Mouse (Mus musculus): Measurements from ENCODE around the gene Ephb2. TPM values are rescaled to one million over a fixed set of nuclear protein-coding genes. Genes with fewer than 3 reads are reported as not detected.
A peak's percentile ranks its signal among the peaks of the same experiment; 100 is the strongest.

Gene Ephb2
- polyA plus RNA-seq, 1 experiment from 2014 or later: 4.6 TPM

DNA sequence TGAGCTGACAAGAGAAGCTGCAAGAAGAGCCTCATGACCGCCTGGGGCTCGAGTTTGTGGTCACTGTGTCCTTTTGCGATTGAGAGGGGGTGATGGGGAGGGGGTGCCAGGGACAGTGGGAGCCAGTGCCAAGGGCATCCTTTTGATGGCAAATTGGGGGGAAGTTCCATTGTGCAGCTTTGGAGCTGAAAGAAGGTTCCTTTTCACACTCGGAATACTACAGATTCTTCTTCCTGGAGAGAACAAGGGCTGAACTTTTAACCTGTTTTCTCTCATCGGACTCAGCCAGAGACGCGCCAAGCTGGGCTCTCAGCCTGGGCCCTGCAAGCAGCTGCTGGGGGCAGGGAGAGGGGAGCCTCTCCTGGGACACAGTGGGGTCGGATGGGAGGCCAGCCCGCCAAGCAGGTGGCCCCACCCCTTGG is 59.3 kb downstream of the Ephb2 start:
- Histone ChIP-seq H3K27ac (no peak overlapping the region), H3K4me3 (replicated peaks; ENCODE audit: low read depth, low read length) (no peak overlapping the region), H3K9ac (ENCODE audit: low read depth, low read length) (no peak overlapping the region), H3K4me2 (ENCODE audit: low read length) (0 out of 2 replicates have a peak overlapping the region, but pooled peaks have one; percentile 4), H3K4me1 (replicated peaks; ENCODE audit: insufficient read depth, low read length) (peaks cover 21% of the 10 kb centered on the region), H3K9me3 (replicated peaks; ENCODE audit: low read length) (no peaks in the 10 kb centered on the region), H3K27me3 (ENCODE audit: insufficient read depth, low read length) (no peaks in the 10 kb centered on the region), H3K36me3 (ENCODE audit: insufficient read depth, low read length) (no peaks in the 10 kb centered on the region)
- ATAC-seq (replicated peaks; ENCODE audit: low FRiP score, low read depth) (no peak), DNase-seq (ENCODE audit: low spot score) (peak; percentile 67)
- 8% methylated on average over 9 of the region's 9 CpGs for WGBS
- no peak for TF ChIP-seq CTCF (IDR thresholded peaks at IDR 0.05; ENCODE audit: low read depth)

DNA sequence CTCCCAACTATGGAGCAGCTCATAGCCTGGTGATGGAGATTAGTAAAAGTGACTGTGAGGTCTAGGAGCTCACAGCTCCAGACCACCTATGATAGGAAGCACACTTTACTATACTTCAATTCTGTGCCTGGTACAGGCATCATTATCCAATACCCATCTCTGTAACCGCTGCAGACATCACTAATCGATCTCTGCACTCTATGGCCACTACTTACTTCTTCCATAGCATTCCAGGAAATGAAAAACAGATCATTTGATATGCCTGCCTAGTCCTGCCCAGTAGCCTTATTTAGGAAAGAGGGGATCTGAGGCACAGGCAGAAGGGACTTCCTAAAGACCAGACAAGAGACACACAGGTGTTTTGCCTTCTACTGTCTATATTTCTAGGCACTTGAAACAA is 59.9 kb downstream of the Ephb2 start:
- H3K4me1 ChIP-seq (replicated peaks; ENCODE audit: insufficient read depth, low read length): peaks cover 21% of the 10 kb centered on the region
- H3K36me3 ChIP-seq (ENCODE audit: insufficient read depth, low read length): no peaks in the 10 kb centered on the region
- no peak overlapping the region for H3K4me2 ChIP-seq (ENCODE audit: low read length)
- no peak overlapping the region for H3K27ac ChIP-seq
- H3K9ac ChIP-seq (ENCODE audit: low read depth, low read length): no peak overlapping the region
- no peak for ATAC-seq (replicated peaks; ENCODE audit: low FRiP score, low read depth)
- no peak for DNase-seq (ENCODE audit: low spot score)
- no peaks in the 10 kb centered on the region for H3K9me3 ChIP-seq (replicated peaks; ENCODE audit: low read length)
- no peak overlapping the region for H3K4me3 ChIP-seq (replicated peaks; ENCODE audit: low read depth, low read length)
- H3K27me3 ChIP-seq (ENCODE audit: insufficient read depth, low read length): no peaks in the 10 kb centered on the region
- TF ChIP-seq CTCF (IDR thresholded peaks at IDR 0.05; ENCODE audit: low read depth): no peak
- 88% methylated on average over 2 of the region's 2 CpGs for WGBS

DNA sequence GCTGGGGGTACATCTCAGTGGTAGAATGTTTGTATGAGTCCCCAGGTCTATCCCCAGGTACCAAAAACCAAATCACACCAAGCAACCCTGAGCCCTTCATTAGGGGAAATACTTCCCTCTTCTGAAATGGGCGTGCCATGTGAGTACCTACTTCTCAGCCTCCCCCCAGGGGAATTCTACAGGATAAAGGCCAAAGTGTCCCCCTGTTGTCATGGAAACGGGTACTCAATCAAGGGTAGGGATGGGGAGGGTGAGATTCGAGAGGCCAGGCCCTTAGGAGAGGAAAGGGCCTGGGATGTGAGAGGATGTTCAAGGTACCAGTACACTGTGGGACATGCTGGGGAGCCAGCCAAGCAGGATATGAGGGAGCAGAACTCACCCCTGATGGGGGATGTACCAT is 61.6 kb downstream of the Ephb2 start:
- H3K27me3 ChIP-seq (ENCODE audit: insufficient read depth, low read length): no peaks in the 10 kb centered on the region
- H3K9me3 ChIP-seq (replicated peaks; ENCODE audit: low read length): no peaks in the 10 kb centered on the region
- H3K4me3 ChIP-seq (replicated peaks; ENCODE audit: low read depth, low read length): no peak overlapping the region
- ATAC-seq (replicated peaks; ENCODE audit: low FRiP score, low read depth): no peak
- no peak overlapping the region for H3K4me2 ChIP-seq (ENCODE audit: low read length)
- no peak for TF ChIP-seq CTCF (IDR thresholded peaks at IDR 0.05; ENCODE audit: low read depth)
- H3K27ac ChIP-seq: no peak overlapping the region
- peaks cover 13% of the 10 kb centered on the region; the same call in 1 of the 2 replicates for H3K4me1 ChIP-seq (replicated peaks; ENCODE audit: insufficient read depth, low read length)
- DNase-seq (ENCODE audit: low spot score): no peak
- H3K36me3 ChIP-seq (ENCODE audit: insufficient read depth, low read length): no peaks in the 10 kb centered on the region
- H3K9ac ChIP-seq (ENCODE audit: low read depth, low read length): no peak overlapping the region
- WGBS: 52% methylated on average over 3 of the region's 3 CpGs

DNA sequence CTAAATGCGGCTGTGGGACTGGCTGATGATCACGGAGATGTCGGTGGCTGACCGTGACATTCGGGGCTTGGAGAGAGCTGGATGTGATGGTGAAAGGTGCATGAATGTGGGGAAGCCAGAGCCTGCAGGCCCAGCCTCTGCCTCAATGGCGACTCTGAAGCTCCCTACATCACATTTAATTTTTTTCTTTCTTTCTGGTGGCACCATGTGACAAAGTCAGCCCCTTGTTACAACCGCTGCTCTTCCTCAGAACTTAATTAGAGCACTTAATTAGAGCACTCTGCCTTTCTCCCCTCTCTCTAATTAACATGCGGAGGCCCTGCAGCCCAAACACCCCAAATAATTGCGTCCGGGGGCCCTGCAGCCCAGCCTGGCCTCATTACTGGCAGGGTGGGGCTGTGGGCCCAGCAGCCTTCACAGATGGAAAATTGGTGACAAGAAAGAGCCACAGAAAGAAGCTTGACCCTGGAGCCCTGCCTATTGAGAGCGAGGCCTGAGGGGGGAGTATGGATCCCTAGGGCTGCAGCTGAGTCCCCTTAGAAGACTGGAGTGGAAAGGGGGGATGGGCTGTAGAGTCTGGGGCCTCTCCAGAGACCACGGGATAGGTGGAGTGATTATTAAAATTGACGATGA is 62.7 kb downstream of the Ephb2 start:
- Histone ChIP-seq H3K9me3 (replicated peaks; ENCODE audit: low read length) (no peaks in the 10 kb centered on the region), H3K4me2 (ENCODE audit: low read length) (no peak overlapping the region)
- whole genome bisulfite sequencing: 79% methylated on average over 13 of the region's 13 CpGs

DNA sequence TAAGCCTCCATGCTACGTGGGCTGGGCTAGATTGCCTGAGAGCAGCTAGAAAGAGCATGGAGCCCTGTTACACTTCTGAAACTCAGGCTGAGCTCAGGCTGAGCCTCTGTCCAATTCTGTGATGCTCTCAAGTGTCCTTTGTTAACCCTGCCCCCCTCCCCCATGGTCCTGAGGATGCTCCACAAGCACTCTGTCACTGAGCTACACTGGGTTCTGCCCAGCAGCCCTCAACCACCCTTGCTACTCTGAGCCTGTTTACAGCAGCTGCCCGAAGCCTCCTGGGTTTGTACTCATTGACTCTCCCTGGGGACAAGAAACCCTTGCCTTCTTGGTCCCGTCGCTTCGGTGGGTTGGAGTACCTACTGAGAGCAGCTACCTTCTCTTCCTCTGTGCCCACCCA is 63.5 kb downstream of the Ephb2 start:
- peaks cover 12% of the 10 kb centered on the region; the same call in 1 of the 2 replicates for H3K4me1 ChIP-seq (replicated peaks; ENCODE audit: insufficient read depth, low read length)
- 85% methylated on average over 5 of the region's 5 CpGs for WGBS
- no peak overlapping the region for H3K27ac ChIP-seq
- no peak for TF ChIP-seq CTCF (IDR thresholded peaks at IDR 0.05; ENCODE audit: low read depth)
- ATAC-seq (replicated peaks; ENCODE audit: low FRiP score, low read depth) (no peak), DNase-seq (ENCODE audit: low spot score) (no peak)
- no peak overlapping the region for H3K4me3 ChIP-seq (replicated peaks; ENCODE audit: low read depth, low read length)
- H3K36me3 ChIP-seq (ENCODE audit: insufficient read depth, low read length): no peaks in the 10 kb centered on the region
- no peak overlapping the region for H3K4me2 ChIP-seq (ENCODE audit: low read length)
- H3K9ac ChIP-seq (ENCODE audit: low read depth, low read length): no peak overlapping the region
- H3K27me3 ChIP-seq (ENCODE audit: insufficient read depth, low read length): no peaks in the 10 kb centered on the region
- no peaks in the 10 kb centered on the region for H3K9me3 ChIP-seq (replicated peaks; ENCODE audit: low read length)

More for the DNA sequence above, 62.7 kb downstream of the Ephb2 start:
- DNase-seq (ENCODE audit: low spot score): no peak
- Histone ChIP-seq H3K27ac (no peak overlapping the region), H3K36me3 (ENCODE audit: insufficient read depth, low read length) (no peaks in the 10 kb centered on the region), H3K4me3 (replicated peaks; ENCODE audit: low read depth, low read length) (no peak overlapping the region), H3K27me3 (ENCODE audit: insufficient read depth, low read length) (no peaks in the 10 kb centered on the region), H3K9ac (ENCODE audit: low read depth, low read length) (no peak overlapping the region), H3K4me1 (replicated peaks; ENCODE audit: insufficient read depth, low read length) (peaks cover 13% of the 10 kb centered on the region; the same call in 1 of the 2 replicates)
- no peak for TF ChIP-seq CTCF (IDR thresholded peaks at IDR 0.05; ENCODE audit: low read depth)
- no peak for ATAC-seq (replicated peaks; ENCODE audit: low FRiP score, low read depth)

DNA sequence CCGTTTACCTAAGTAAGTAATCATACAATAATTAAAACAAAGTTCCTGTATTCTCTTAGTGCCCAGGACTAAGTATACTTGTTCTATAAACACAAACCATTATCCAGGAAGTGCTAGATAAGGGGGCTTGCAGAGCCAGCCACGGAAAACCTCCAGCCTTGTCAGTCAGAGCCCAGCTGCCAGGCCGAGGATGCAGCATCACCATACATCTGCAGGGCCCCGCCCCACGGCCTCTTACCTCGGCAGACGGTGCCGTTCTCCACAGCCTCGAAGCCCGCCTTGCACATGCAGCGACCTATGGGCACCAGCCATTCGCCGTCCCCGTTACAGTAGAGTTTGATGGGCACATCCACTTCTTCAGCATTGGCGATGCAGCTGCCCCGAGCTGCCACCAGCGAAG is 65.1 kb downstream of the Ephb2 start:
- Histone ChIP-seq H3K27ac (no peak overlapping the region), H3K4me2 (ENCODE audit: low read length) (no peak overlapping the region), H3K4me1 (replicated peaks; ENCODE audit: insufficient read depth, low read length) (no peaks in the 10 kb centered on the region; the same call in 1 of the 2 replicates), H3K9ac (ENCODE audit: low read depth, low read length) (no peak overlapping the region), H3K27me3 (ENCODE audit: insufficient read depth, low read length) (no peaks in the 10 kb centered on the region), H3K36me3 (ENCODE audit: insufficient read depth, low read length) (no peaks in the 10 kb centered on the region), H3K9me3 (replicated peaks; ENCODE audit: low read length) (no peaks in the 10 kb centered on the region), H3K4me3 (replicated peaks; ENCODE audit: low read depth, low read length) (no peak overlapping the region)
- ATAC-seq (replicated peaks; ENCODE audit: low FRiP score, low read depth) (no peak), DNase-seq (ENCODE audit: low spot score) (no peak)
- WGBS: 89% methylated on average over 17 of the region's 17 CpGs
- no peak for TF ChIP-seq CTCF (IDR thresholded peaks at IDR 0.05; ENCODE audit: low read depth)

DNA sequence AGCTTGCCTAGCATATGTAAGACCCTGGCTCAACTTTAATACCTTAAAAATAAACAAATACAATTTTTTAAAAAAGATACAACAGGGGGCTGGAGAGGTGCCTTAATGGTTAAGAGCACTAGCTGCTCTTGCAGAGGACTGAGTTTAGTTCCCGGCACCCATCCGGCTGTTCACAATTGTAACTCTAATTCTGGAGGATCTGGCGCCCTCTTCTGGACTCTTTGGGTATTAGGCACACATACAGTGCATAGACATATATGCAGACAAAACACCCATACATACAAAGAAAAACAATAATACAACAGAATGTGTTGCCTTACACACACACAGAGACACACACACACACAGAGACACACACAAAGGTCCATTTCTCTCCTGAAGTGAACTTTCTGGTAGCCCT is 67.3 kb downstream of the Ephb2 start:
- DNase-seq (ENCODE audit: low spot score) (no peak), ATAC-seq (replicated peaks; ENCODE audit: low FRiP score, low read depth) (no peak)
- no peak overlapping the region for H3K4me3 ChIP-seq (replicated peaks; ENCODE audit: low read depth, low read length)
- no peak overlapping the region for H3K4me2 ChIP-seq (ENCODE audit: low read length)
- peak; percentile 51 for TF ChIP-seq CTCF (IDR thresholded peaks at IDR 0.05; ENCODE audit: low read depth)
- H3K27ac ChIP-seq: no peak overlapping the region
- H3K27me3 ChIP-seq (ENCODE audit: insufficient read depth, low read length): no peaks in the 10 kb centered on the region
- no peak overlapping the region for H3K9ac ChIP-seq (ENCODE audit: low read depth, low read length)
- 95% methylated on average over 3 of the region's 3 CpGs for WGBS
- no peaks in the 10 kb centered on the region for H3K36me3 ChIP-seq (ENCODE audit: insufficient read depth, low read length)
- no peaks in the 10 kb centered on the region for H3K9me3 ChIP-seq (replicated peaks; ENCODE audit: low read length)
- peaks cover 3% of the 10 kb centered on the region; the same call in 1 of the 2 replicates for H3K4me1 ChIP-seq (replicated peaks; ENCODE audit: insufficient read depth, low read length)

Measured in kidney, postnatal 0 days (tissue).